Mouse (Mus musculus) brain, adult 10 weeks (tissue): ENCODE results near the gene Ankrd39. TPM values are rescaled to one million over a fixed set of nuclear protein-coding genes. Genes with fewer than 3 reads are reported as not detected.

Source experiments
- polyA plus RNA-seq: library from polyadenylated mRNA; stranded (reverse); fragments of 350-450 nt; fragmentation: Illumina TruSeq; extraction: RNeasy Lipid Tissue Mini Kit (QIAGEN cat#74804); gene quantifications from one replicate; pipeline ENCODE4 v1.2.3, GENCODE M21; 2015; ENCODE audit warnings: low read depth, low replicate concordance

Ankrd39 gene
- 12.0 TPM for polyA plus RNA-seq

GRCm38 (mm10) chr1:36546888-36547471 is at the start of gene Ankrd39:
Ankrd39 (minus strand) TSS chr1:36547445.

GRCm38 (mm10) chr1:36558031-36558993 is 11.1 kb upstream of the Ankrd39 start, which contains the start of gene Sema4c:
Sema4c (minus strand) TSS chr1:36558349.

GRCm38 (mm10) chr1:36539186-36539585 is 8.1 kb downstream of the Ankrd39 start, which contains the start of gene Gm42417:
Gm42417 (minus strand) TSS chr1:36539429.

GRCm38 (mm10) chr1:36536783-36537182 is 10.5 kb downstream of the Ankrd39 start, which contains the start of gene Ankrd23:
Ankrd23 (minus strand) TSS chr1:36536883.

GRCm38 (mm10) chr1:36511289-36512021 is 35.8 kb downstream of the Ankrd39 start, which contains the start of gene Cnnm3:
Cnnm3 (plus strand) TSS chr1:36511867.

Other genes starting within 250 kb of the Ankrd39 start
- gene Arid5a, start 239.7 kb downstream of the Ankrd39 start, polyA plus RNA-seq: 10.4 TPM
- 52.7 TPM for gene Kansl3, start 178.3 kb downstream of the Ankrd39 start, polyA plus RNA-seq
- not detected for gene Fer1l5, start 175.2 kb downstream of the Ankrd39 start, polyA plus RNA-seq
- gene Lman2l, start 102.2 kb downstream of the Ankrd39 start, polyA plus RNA-seq: 31.0 TPM
- gene Cnnm4, start 75.8 kb downstream of the Ankrd39 start, polyA plus RNA-seq: 5.3 TPM
- 14.0 TPM for gene Cnnm3, start 35.6 kb downstream of the Ankrd39 start, polyA plus RNA-seq
- 6.4 TPM for gene Ankrd23, start 10.6 kb downstream of the Ankrd39 start, polyA plus RNA-seq
- gene Gm42417, start 8.0 kb downstream of the Ankrd39 start, polyA plus RNA-seq: not detected
- 8.6 TPM for gene Sema4c, start 10.9 kb upstream of the Ankrd39 start, polyA plus RNA-seq
- 1.7 TPM for gene Fam178b, start 135.7 kb upstream of the Ankrd39 start, polyA plus RNA-seq
- gene Cox5b, start 144.0 kb upstream of the Ankrd39 start, polyA plus RNA-seq: 1,011 TPM
- gene 4933424G06Rik, start 162.7 kb upstream of the Ankrd39 start, polyA plus RNA-seq: not detected
- 276 TPM for gene Actr1b, start 167.0 kb upstream of the Ankrd39 start, polyA plus RNA-seq
- 2.6 TPM for gene Zap70, start 214.4 kb upstream of the Ankrd39 start, polyA plus RNA-seq